Mouse (Mus musculus): ENCODE measurements around the gene Rtn4rl2.

GRCm38 (mm10) chr2:84827283-84827920 is 59.1 kb downstream of the Rtn4rl2 start:
- TF ChIP-seq CTCF (IDR thresholded peaks at IDR 0.05; ENCODE audit: control insufficient read depth, insufficient read depth, insufficient replicate concordance, low read depth, low read length) (no peak), POLR2A (IDR thresholded peaks at IDR 0.05; ENCODE audit: control insufficient read depth, low read depth, low read length) (no peak)
